Mouse (Mus musculus) ovary, postnatal 36 days (tissue): ENCODE data around the gene Tmprss2.
"Not testable (repeated sequence)": the region's sequence is repeated elsewhere in the genome, so short reads cannot be mapped to it uniquely, and the experiment has no call there.

Experiments used
- DNase-seq: peaks from one replicate; pipeline ENCODE4 v3.0.0; 2022; ENCODE audit warnings: low spot score, mixed read lengths

The Tmprss2 gene

GRCm38 (mm10) chr16:97591512-97591911 lies 19.5 kb downstream of the Tmprss2 start:
- no peak for DNase-seq

- not testable (repeated sequence) for DNase-seq
These were observed 28.1 kb downstream of the Tmprss2 start for GRCm38 (mm10) chr16:97582876-97583275.

GRCm38 (mm10) chr16:97569426-97569825 lies 41.6 kb downstream of the Tmprss2 start:
- no peak for DNase-seq

- peak; percentile 34 for DNase-seq
These were observed 42.3 kb downstream of the Tmprss2 start for GRCm38 (mm10) chr16:97568662-97569061.

GRCm38 (mm10) chr16:97544340-97544739 lies 66.7 kb downstream of the Tmprss2 start:
- DNase-seq, result no peak

- DNase-seq, result no peak
These were observed 74.1 kb downstream of the Tmprss2 start for GRCm38 (mm10) chr16:97536859-97537258.

- peak; percentile 43 for DNase-seq
These were observed 75.1 kb downstream of the Tmprss2 start for GRCm38 (mm10) chr16:97535808-97536413.

GRCm38 (mm10) chr16:97534876-97535461 lies 76.0 kb downstream of the Tmprss2 start:
- DNase-seq, result peak; percentile 52

- no peak for DNase-seq
These were observed 76.5 kb downstream of the Tmprss2 start for GRCm38 (mm10) chr16:97534448-97534847.

- DNase-seq, result no peak
These were observed 77.2 kb downstream of the Tmprss2 start for GRCm38 (mm10) chr16:97533751-97534150.

- no peak for DNase-seq
These were observed 77.9 kb downstream of the Tmprss2 start for GRCm38 (mm10) chr16:97533126-97533525.

- DNase-seq, result no peak
These were observed 81.8 kb downstream of the Tmprss2 start for GRCm38 (mm10) chr16:97529241-97529640.

GRCm38 (mm10) chr16:97523024-97523423 lies 88.0 kb downstream of the Tmprss2 start:
- DNase-seq, result peak; percentile 46

GRCm38 (mm10) chr16:97521983-97522382 lies 89.0 kb downstream of the Tmprss2 start:
- no peak for DNase-seq

- DNase-seq, result no peak
These were observed 94.7 kb downstream of the Tmprss2 start for GRCm38 (mm10) chr16:97516341-97516740.
